Mouse (Mus musculus): ENCODE results near the gene Slc17a6.

- no peak for TF ChIP-seq CTCF (conservative IDR thresholded peaks at IDR 0.05; ENCODE audit: low read length)
- TF ChIP-seq POU5F1 (IDR thresholded peaks at IDR 0.05; ENCODE audit: borderline replicate concordance, low read length): no peak
- TF ChIP-seq NANOG (IDR thresholded peaks at IDR 0.05; ENCODE audit: borderline replicate concordance, low read length): no peak
Measured at GRCm38 (mm10) chr7:51622666-51623065, 860 bp downstream of the Slc17a6 start.
